Mouse (Mus musculus): ENCODE data around the gene Ahnak. TPM values are rescaled to one million over a fixed set of nuclear protein-coding genes. Genes with fewer than 3 reads are reported as not detected.
"Not testable (repeated sequence)": the region's sequence is repeated elsewhere in the genome, so short reads cannot be mapped to it uniquely, and the experiment has no call there.

Gene Ahnak
- polyA plus RNA-seq, 1 experiment from 2014 or later = 8.5 TPM

- no peak overlapping the region for H3K27ac ChIP-seq
- no peaks in the 10 kb centered on the region for H3K36me3 ChIP-seq (replicated peaks)
- no peak overlapping the region for H3K9ac ChIP-seq
- peaks cover 8% of the 10 kb centered on the region for H3K4me1 ChIP-seq
- peak; percentile 24; the same call in 1 of the 2 replicates for ATAC-seq (ENCODE audit: low FRiP score)
- WGBS = 88% methylated on average over 14 of the region's 14 CpGs
- H3K4me2 ChIP-seq = no peak overlapping the region
- H3K27me3 ChIP-seq = peaks cover 3% of the 10 kb centered on the region
- no peaks in the 10 kb centered on the region for H3K9me3 ChIP-seq
- no peak overlapping the region for H3K4me3 ChIP-seq (replicated peaks)
Observed at GRCm38 (mm10) chr19:9081311-9082190, 92.5 kb downstream of the Ahnak start.

- H3K27ac ChIP-seq = no peak overlapping the region
- 18% methylated on average over 23 of the region's 23 CpGs for WGBS
- peak; percentile 94 for ATAC-seq (ENCODE audit: low FRiP score)
- H3K9me3 ChIP-seq = no peaks in the 10 kb centered on the region
- no peaks in the 10 kb centered on the region for H3K36me3 ChIP-seq (replicated peaks)
- no peak overlapping the region; the same call in 1 of the 2 replicates for H3K9ac ChIP-seq
- 0 out of 2 replicates have a peak overlapping the region, but pooled peaks have one; percentile 4 for H3K4me3 ChIP-seq (replicated peaks)
- peaks cover 8% of the 10 kb centered on the region for H3K4me1 ChIP-seq
- H3K27me3 ChIP-seq = peaks cover 3% of the 10 kb centered on the region
- peak overlapping the region; percentile 35 for H3K4me2 ChIP-seq
Observed at GRCm38 (mm10) chr19:9082191-9083009, 93.3 kb downstream of the Ahnak start.

GRCm38 (mm10) chr19:9083010-9083355 lies 93.9 kb downstream of the Ahnak start:
- no peak; the same call in 1 of the 2 replicates for ATAC-seq (ENCODE audit: low FRiP score)
- Histone ChIP-seq H3K4me3 (replicated peaks) (no peak overlapping the region), H3K9ac (no peak overlapping the region), H3K27ac (no peak overlapping the region), H3K27me3 (peaks cover 3% of the 10 kb centered on the region), H3K36me3 (replicated peaks) (no peaks in the 10 kb centered on the region), H3K9me3 (no peaks in the 10 kb centered on the region), H3K4me2 (peak overlapping the region; percentile 35; the same call in 1 of the 2 replicates), H3K4me1 (peaks cover 8% of the 10 kb centered on the region)
- WGBS = 83% methylated on average over 2 of the region's 2 CpGs

- H3K27me3 ChIP-seq; H3K4me1 ChIP-seq; H3K9me3 ChIP-seq; H3K4me3 ChIP-seq (replicated peaks); H3K4me2 ChIP-seq; H3K36me3 ChIP-seq (replicated peaks); ATAC-seq (ENCODE audit: low FRiP score); H3K9ac ChIP-seq; H3K27ac ChIP-seq: not testable (repeated sequence)
- WGBS = 83% methylated on average over 2 of the region's 2 CpGs
Observed at GRCm38 (mm10) chr19:9083892-9084291, 94.8 kb downstream of the Ahnak start.

- 73% methylated on average over 4 of the region's 4 CpGs for WGBS
- Histone ChIP-seq H3K4me1 (no peaks in the 10 kb centered on the region), H3K4me2 (no peak within 1 kb of the TSS)
Observed at GRCm38 (mm10) chr19:9087821-9088220, 98.7 kb downstream of the Ahnak start, which contains the start of gene Scgb1a1. TSS of gene Scgb1a1 (minus strand) at chr19:9087958.

GRCm38 (mm10) chr19:9090191-9090590 lies 101.1 kb downstream of the Ahnak start:
- Histone ChIP-seq H3K9me3 (no peaks in the 10 kb centered on the region), H3K4me2 (no peak overlapping the region), H3K9ac (no peak overlapping the region), H3K27me3 (no peaks in the 10 kb centered on the region), H3K36me3 (replicated peaks) (no peaks in the 10 kb centered on the region), H3K27ac (no peak overlapping the region), H3K4me3 (replicated peaks) (no peak overlapping the region), H3K4me1 (no peaks in the 10 kb centered on the region)
- 74% methylated on average over 4 of the region's 4 CpGs for WGBS
- ATAC-seq (ENCODE audit: low FRiP score) = no peak

More at GRCm38 (mm10) chr19:9087821-9088220, 98.7 kb downstream of the Ahnak start, which contains the start of gene Scgb1a1:
- Histone ChIP-seq H3K36me3 (replicated peaks) (no peaks in the 10 kb centered on the region), H3K4me3 (replicated peaks) (no peak within 1 kb of the TSS), H3K9ac (no peak within 1 kb of the TSS), H3K27ac (no peak within 1 kb of the TSS), H3K27me3 (peaks cover 3% of the 10 kb centered on the region; the same call in 1 of the 2 replicates), H3K9me3 (no peaks in the 10 kb centered on the region)
- no peak for ATAC-seq (ENCODE audit: low FRiP score)

- H3K4me1 ChIP-seq = no peaks in the 10 kb centered on the region
- no peak for ATAC-seq (ENCODE audit: low FRiP score)
- 64% methylated on average over 2 of the region's 2 CpGs for whole genome bisulfite sequencing
- H3K27me3 ChIP-seq = no peaks in the 10 kb centered on the region
- H3K4me2 ChIP-seq = no peak overlapping the region
- H3K9me3 ChIP-seq = no peaks in the 10 kb centered on the region
- H3K27ac ChIP-seq = no peak overlapping the region
- no peaks in the 10 kb centered on the region for H3K36me3 ChIP-seq (replicated peaks)
- no peak overlapping the region for H3K4me3 ChIP-seq (replicated peaks)
- H3K9ac ChIP-seq = no peak overlapping the region
Observed at GRCm38 (mm10) chr19:9090709-9091108, 101.6 kb downstream of the Ahnak start.

GRCm38 (mm10) chr19:9095111-9095510 lies 106.0 kb downstream of the Ahnak start:
- Histone ChIP-seq H3K27ac (no peak overlapping the region), H3K36me3 (replicated peaks) (no peaks in the 10 kb centered on the region), H3K4me2 (no peak overlapping the region), H3K9ac (no peak overlapping the region), H3K4me1 (no peaks in the 10 kb centered on the region), H3K9me3 (no peaks in the 10 kb centered on the region), H3K27me3 (no peaks in the 10 kb centered on the region), H3K4me3 (replicated peaks) (no peak overlapping the region)
- 73% methylated on average over 5 of the region's 5 CpGs for WGBS
- no peak for ATAC-seq (ENCODE audit: low FRiP score)

- Histone ChIP-seq H3K9ac (no peak overlapping the region), H3K27ac (no peak overlapping the region), H3K4me3 (replicated peaks) (no peak overlapping the region), H3K4me1 (no peaks in the 10 kb centered on the region), H3K9me3 (no peaks in the 10 kb centered on the region), H3K4me2 (no peak overlapping the region), H3K36me3 (replicated peaks) (no peaks in the 10 kb centered on the region), H3K27me3 (no peaks in the 10 kb centered on the region)
- 80% methylated on average over 13 of the region's 13 CpGs for whole genome bisulfite sequencing
- ATAC-seq (ENCODE audit: low FRiP score) = no peak
Observed at GRCm38 (mm10) chr19:9097441-9097840, 108.4 kb downstream of the Ahnak start.

- Histone ChIP-seq H3K9me3 (no peaks in the 10 kb centered on the region), H3K9ac (no peak overlapping the region), H3K4me2 (no peak overlapping the region), H3K36me3 (replicated peaks) (no peaks in the 10 kb centered on the region), H3K4me1 (no peaks in the 10 kb centered on the region), H3K4me3 (replicated peaks) (no peak overlapping the region), H3K27me3 (no peaks in the 10 kb centered on the region), H3K27ac (no peak overlapping the region)
- WGBS = 91% methylated on average over 8 of the region's 8 CpGs
- no peak for ATAC-seq (ENCODE audit: low FRiP score)
Observed at GRCm38 (mm10) chr19:9099751-9100150, 110.7 kb downstream of the Ahnak start.

GRCm38 (mm10) chr19:9100297-9101061 lies 111.4 kb downstream of the Ahnak start:
- Histone ChIP-seq H3K36me3 (replicated peaks) (no peaks in the 10 kb centered on the region), H3K9me3 (no peaks in the 10 kb centered on the region), H3K4me3 (replicated peaks) (no peak overlapping the region), H3K27ac (no peak overlapping the region), H3K4me1 (no peaks in the 10 kb centered on the region), H3K4me2 (no peak overlapping the region), H3K9ac (no peak overlapping the region), H3K27me3 (no peaks in the 10 kb centered on the region)
- 91% methylated on average over 17 of the region's 17 CpGs for WGBS
- no peak for ATAC-seq (ENCODE audit: low FRiP score)

- no peak overlapping the region for H3K4me3 ChIP-seq (replicated peaks)
- H3K9me3 ChIP-seq = no peaks in the 10 kb centered on the region
- H3K36me3 ChIP-seq (replicated peaks) = no peaks in the 10 kb centered on the region
- 76% methylated on average over 2 of the region's 2 CpGs for WGBS
- H3K9ac ChIP-seq = no peak overlapping the region
- H3K4me1 ChIP-seq = no peaks in the 10 kb centered on the region
- no peak overlapping the region for H3K4me2 ChIP-seq
- no peak overlapping the region for H3K27ac ChIP-seq
- ATAC-seq (ENCODE audit: low FRiP score) = no peak
- no peaks in the 10 kb centered on the region for H3K27me3 ChIP-seq
Observed at GRCm38 (mm10) chr19:9101062-9101457, 112.0 kb downstream of the Ahnak start.
